10 mouse cellular contexts compared by ENCODE assay signal in the genomic region with DNA sequence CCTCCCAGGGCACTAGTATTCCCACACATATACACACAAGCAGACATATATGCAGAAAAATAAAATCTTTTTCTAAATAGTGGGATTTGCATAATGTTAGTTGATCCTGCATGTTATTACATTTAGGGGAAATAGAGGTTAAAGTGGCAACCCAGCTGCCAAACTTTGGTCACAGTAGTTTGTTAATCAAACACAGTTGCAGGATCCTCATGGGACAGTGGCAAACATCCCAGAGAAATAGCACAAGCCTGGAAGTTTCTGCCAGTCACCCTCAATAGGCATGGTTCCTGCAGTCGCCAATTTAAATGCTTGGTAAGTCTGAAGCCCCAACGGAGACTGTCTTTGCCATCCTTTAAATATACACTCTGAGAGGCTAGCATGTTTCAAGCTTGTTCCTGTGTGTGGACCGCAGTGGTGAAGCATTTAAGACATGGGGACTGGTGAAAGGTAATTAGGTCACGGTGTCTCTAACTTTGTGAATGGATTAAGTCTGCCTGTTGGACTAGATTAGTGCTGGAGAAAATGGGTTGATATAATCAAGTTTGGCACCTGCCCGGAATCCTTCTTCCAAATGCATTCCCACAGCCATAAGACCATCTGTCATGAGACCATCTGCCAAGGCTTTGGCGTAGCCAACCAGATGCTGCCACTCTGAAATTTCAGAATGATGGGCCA.
A peak's percentile ranks its signal among the peaks of the same experiment; 100 is the strongest.
DNase-seq lines count a peak whose midpoint lies in the region; ATAC-seq lines count a peak whose summit lies in the region.
"Had no signal": no experiment of that assay in that cellular context is flagged by ENCODE, and none has a peak within 500 bp of the region (broad histone marks: within the 10 kb centered on the region; RNA-seq: fewer than 3 reads in every experiment).

No protein-coding gene starts in this region.

- H3K9me3 ChIP-seq in hindbrain, embryonic 10.5 days: no peaks in the 10 kb centered on the region; the same call in 1 of the 2 replicates
- H3K9me3 ChIP-seq in hindbrain, embryonic 16.5 days (ENCODE audit: control insufficient read depth, low read length): no peaks in the 10 kb centered on the region
- H3K9me3 ChIP-seq in heart, embryonic 13.5 days: no peaks in the 10 kb centered on the region
- H3K9me3 ChIP-seq in midbrain, embryonic 15.5 days: no peaks in the 10 kb centered on the region

- H3K4me1 ChIP-seq in hindbrain, embryonic 10.5 days (replicated peaks): peaks cover 35% of the 10 kb centered on the region
- peaks cover 11% of the 10 kb centered on the region for H3K4me1 ChIP-seq in hindbrain, embryonic 16.5 days (ENCODE audit: control insufficient read depth, insufficient read depth, low read depth, low read length)
- peaks cover 38% of the 10 kb centered on the region for H3K4me1 ChIP-seq in heart, embryonic 13.5 days
- H3K4me1 ChIP-seq in midbrain, embryonic 15.5 days: peaks cover 20% of the 10 kb centered on the region

- H3K4me3 ChIP-seq in hindbrain, embryonic 10.5 days: no peak overlapping the region
- H3K4me3 ChIP-seq in hindbrain, embryonic 16.5 days (ENCODE audit: low read length): no peak overlapping the region
- no peak overlapping the region for H3K4me3 ChIP-seq in heart, embryonic 13.5 days
- no peak overlapping the region for H3K4me3 ChIP-seq in midbrain, embryonic 15.5 days

- H3K27me3 ChIP-seq in hindbrain, embryonic 10.5 days (ENCODE audit: insufficient read depth, poor library complexity, severe bottlenecking): no peaks in the 10 kb centered on the region
- no peaks in the 10 kb centered on the region for H3K27me3 ChIP-seq in hindbrain, embryonic 16.5 days (replicated peaks; ENCODE audit: control insufficient read depth, insufficient read depth, low read length)
- no peaks in the 10 kb centered on the region for H3K27me3 ChIP-seq in heart, embryonic 13.5 days (replicated peaks)
- no peaks in the 10 kb centered on the region for H3K27me3 ChIP-seq in midbrain, embryonic 15.5 days (replicated peaks)
- H3K27me3 ChIP-seq: CH12.LX had no signal

- ATAC-seq in hindbrain, embryonic 16.5 days: no peak
- ATAC-seq in heart, embryonic 13.5 days (ENCODE audit: extremely low read depth, insufficient number of reproducible peaks, low FRiP score, low TSS enrichment): no peak
- no peak for ATAC-seq in midbrain, embryonic 15.5 days (replicated peaks)
- no peak for ATAC-seq in monocyte, adult 5-6 weeks (replicated peaks; ENCODE audit: insufficient number of reproducible peaks, low FRiP score, low TSS enrichment, poor library complexity, severe bottlenecking)

- WGBS in hindbrain, embryonic 10.5 days: 84% methylated on average over 6 of the region's 6 CpGs
- 64% methylated on average over 6 of the region's 6 CpGs for WGBS in hindbrain, embryonic 16.5 days
- WGBS in heart, embryonic 13.5 days: 87% methylated on average over 6 of the region's 6 CpGs
- 41% methylated on average over 6 of the region's 6 CpGs for WGBS in midbrain, embryonic 15.5 days

- no peaks in the 10 kb centered on the region for H3K36me3 ChIP-seq in hindbrain, embryonic 10.5 days
- H3K36me3 ChIP-seq in hindbrain, embryonic 16.5 days (ENCODE audit: control insufficient read depth, insufficient read depth, low read length): no peaks in the 10 kb centered on the region
- H3K36me3 ChIP-seq in heart, embryonic 13.5 days: no peaks in the 10 kb centered on the region
- H3K36me3 ChIP-seq in midbrain, embryonic 15.5 days (replicated peaks): no peaks in the 10 kb centered on the region

- no peak for DNase-seq in hindbrain, embryonic 10.5 days (ENCODE audit: low spot score)
- peak; percentile 65 to 68 for DNase-seq in cerebellum, adult 18-20 months
- no peak for DNase-seq in embryo, embryonic 11 days
- no peak for DNase-seq in kidney, adult 18-20 months

- H3K4me2 ChIP-seq in hindbrain, embryonic 16.5 days (ENCODE audit: low read length): no peak overlapping the region
- H3K4me2 ChIP-seq in heart, embryonic 13.5 days: no peak overlapping the region
- H3K4me2 ChIP-seq in midbrain, embryonic 15.5 days: no peak overlapping the region

- peak overlapping the region; percentile 90 for H3K27ac ChIP-seq in hindbrain, embryonic 10.5 days
- no peak overlapping the region for H3K27ac ChIP-seq in hindbrain, embryonic 16.5 days (ENCODE audit: low read depth, low read length)
- H3K27ac ChIP-seq in heart, embryonic 13.5 days (replicated peaks): peak overlapping the region; percentile 59
- H3K27ac ChIP-seq in midbrain, embryonic 15.5 days: peak overlapping the region; percentile 49; the same call in 1 of the 2 replicates
- H3K27ac ChIP-seq: kidney, postnatal 0 days had no signal

- H3K9ac ChIP-seq in hindbrain, embryonic 16.5 days (ENCODE audit: low read depth, low read length): no peak overlapping the region
- H3K9ac ChIP-seq in heart, embryonic 13.5 days: no peak overlapping the region
- no peak overlapping the region for H3K9ac ChIP-seq in midbrain, embryonic 15.5 days

Comparison
In these comparisons a context has a peak if more than half of its experiments do, and no peak if none do; other contexts are left out.
1. DNase-seq: peak in cerebellum, adult 18-20 months (2 of 2); none in hindbrain, embryonic 10.5 days (single experiment), embryo, embryonic 11 days (single experiment) and kidney, adult 18-20 months (single experiment).